Mouse (Mus musculus) ES-E14 (cell line): Measurements from ENCODE around the gene Fga.

ENCODE experiments used
- CHD2 ChIP-seq: IDR thresholded peaks from 2 replicates; pipeline ENCODE4 v1.6.1; 2014; ENCODE audit warnings: mild to moderate bottlenecking, low read depth, low read length, inconsistent platforms
- MAFK ChIP-seq: IDR thresholded peaks from 2 replicates; pipeline ENCODE4 v1.6.1; 2014; ENCODE audit warnings: mild to moderate bottlenecking, low read depth, low read length, inconsistent platforms; ENCODE audit not compliant: insufficient read depth
- ZC3H11A ChIP-seq: IDR thresholded peaks from 2 replicates; pipeline ENCODE4 v1.6.1; 2012; ENCODE audit warnings: low read depth, mild to moderate bottlenecking, inconsistent platforms, low read length, borderline replicate concordance
- ZNF384 ChIP-seq: IDR thresholded peaks from 2 replicates; pipeline ENCODE4 v1.6.1; 2012; ENCODE audit warnings: low read depth, low read length, inconsistent platforms

- TF ChIP-seq CHD2 (no peak), MAFK (no peak), ZNF384 (no peak), ZC3H11A (no peak)
Observed at GRCm38 (mm10) chr3:82991963-82992362, 33.9 kb upstream of the Fga start.
